Mouse (Mus musculus): ENCODE measurements around the gene Pkd1l3.

DNA sequence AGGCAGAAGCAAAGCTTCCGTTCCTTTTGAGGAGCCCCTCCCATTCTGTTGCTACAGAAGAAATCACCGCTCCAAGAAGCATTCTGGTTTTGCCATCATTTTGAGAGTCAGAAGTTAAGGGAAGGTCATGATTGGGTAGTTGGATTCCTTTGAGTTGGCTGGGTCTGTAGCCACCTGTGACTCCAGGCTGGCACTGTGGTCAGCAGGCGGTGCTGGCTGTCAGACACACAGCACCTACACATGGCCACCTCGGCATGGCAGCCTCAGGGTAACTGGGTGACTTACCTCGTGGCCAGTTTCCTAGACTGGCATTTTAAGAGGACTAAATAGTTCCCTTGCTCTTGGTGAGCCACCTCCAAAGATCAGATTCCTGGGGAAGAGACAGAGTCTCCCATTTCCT, 26.9 kb downstream of the Pkd1l3 start:
- no peak for TF ChIP-seq MAX (IDR thresholded peaks at IDR 0.05)
- TF ChIP-seq CTCF (IDR thresholded peaks at IDR 0.05; ENCODE audit: control insufficient read depth, insufficient read depth, insufficient read length) = no peak
- no peak for TF ChIP-seq USF1 (IDR thresholded peaks at IDR 0.05; ENCODE audit: low read depth)
- TF ChIP-seq CEBPB (IDR thresholded peaks at IDR 0.05; ENCODE audit: low read depth) = no peak
- no peak for TF ChIP-seq MYOG (IDR thresholded peaks at IDR 0.05; ENCODE audit: control insufficient read depth, extremely low read depth, insufficient read length)

Data from C2C12 (cell line).